Mouse (Mus musculus) forebrain, embryonic 16.5 days (tissue): ENCODE results near the gene Olfr785. TPM values are rescaled to one million over a fixed set of nuclear protein-coding genes. Genes with fewer than 3 reads are reported as not detected.
"Not testable (repeated sequence)": the region's sequence is repeated elsewhere in the genome, so short reads cannot be mapped to it uniquely, and the experiment has no call there.

ENCODE experiments used
- ATAC-seq: fragments of 200-750 bp; cut with Nextera tagmentation; 2 replicates; pipeline ENCODE4 v1.8.0; 2017; ENCODE audit warnings: mild to moderate bottlenecking, moderate library complexity
- H3K27ac ChIP-seq: fragments of 300-500 bp; sonication (generic); 2 replicates; pipeline ENCODE4 v1.5.1; 2014; ENCODE audit warnings: low read length, control low read depth
- H3K27me3 ChIP-seq: fragments of 300-500 bp; sonication (generic); replicated peaks from 2 replicates; pipeline ENCODE4 v1.6.1; 2014; ENCODE audit warnings: low read length; ENCODE audit not compliant: control insufficient read depth, insufficient read depth
- H3K36me3 ChIP-seq: fragments of 300-500 bp; sonication (generic); 2 replicates; pipeline ENCODE4 v1.6.1; 2014; ENCODE audit not compliant: control insufficient read depth, insufficient read depth
- H3K4me1 ChIP-seq: fragments of 300-500 bp; sonication (generic); replicated peaks from 2 replicates; pipeline ENCODE4 v1.6.1; 2014; ENCODE audit warnings: low read length; ENCODE audit not compliant: control insufficient read depth, insufficient read depth
- H3K4me2 ChIP-seq: fragments of 300-500 bp; sonication (generic); 2 replicates; pipeline ENCODE4 v1.6.1; 2014; ENCODE audit warnings: mild to moderate bottlenecking, low read length, control low read depth
- H3K4me3 ChIP-seq: fragments of 300-500 bp; sonication (generic); replicated peaks from 2 replicates; pipeline ENCODE4 v1.5.1; 2014; ENCODE audit warnings: mild to moderate bottlenecking, low read length, control low read depth
- H3K9ac ChIP-seq: fragments of 300-500 bp; sonication (generic); replicated peaks from 2 replicates; pipeline ENCODE4 v1.6.1; 2014; ENCODE audit warnings: low read depth, low read length, control low read depth
- H3K9me3 ChIP-seq: fragments of 300-500 bp; sonication (generic); 2 replicates; pipeline ENCODE4 v1.6.1; 2016; ENCODE audit warnings: low read length; ENCODE audit not compliant: control insufficient read depth
- WGBS: fragments of 180-500 bp; shearing (Covaris S2); extraction: QIAGEN DNeasy Blood & Tissue Kit; methylation state at CpG from one replicate; pipeline ENCODE4 v1.1.7; 2014; 5-methylcytosine and 5-hydroxymethylcytosine counted together
- polyA plus RNA-seq: library from polyadenylated mRNA; unstranded; fragments of >200 nt; fragmentation: Nextera tagmentation; extraction: Ambion mirVana; gene quantifications from 2 replicates; pipeline ENCODE4 v1.2.1, GENCODE M21; 2015

The Olfr785 gene
- polyA plus RNA-seq, result not detected in 2 replicates

DNA sequence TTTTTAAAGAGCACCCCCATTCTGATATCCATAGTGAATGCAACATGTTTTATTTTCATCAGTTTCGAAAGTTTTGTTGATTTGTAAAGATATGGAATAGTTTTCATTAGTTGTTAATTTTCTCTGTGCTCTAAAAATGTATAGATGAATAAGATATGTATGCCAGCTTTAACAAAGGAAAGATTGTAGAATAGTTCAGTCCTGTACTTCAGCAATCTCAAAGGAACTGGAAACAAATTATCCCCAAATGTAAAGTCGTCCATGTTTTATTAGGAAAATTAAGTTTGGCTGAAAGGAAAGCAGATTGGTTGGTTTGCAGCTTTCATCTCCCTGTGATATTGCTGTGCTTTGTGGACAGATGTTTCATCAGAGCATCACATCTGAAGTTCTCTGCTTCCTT lies at the start of gene Olfr785:
Gene Olfr785, plus strand, starts transcription at position 301 of the 400 bp plus-strand sequence.
- Histone ChIP-seq H3K4me3 (no peak within 1 kb of the TSS), H3K27ac (no peak within 1 kb of the TSS), H3K4me1 (no peaks in the 10 kb centered on the region), H3K9ac (no peak within 1 kb of the TSS), H3K27me3 (no peaks in the 10 kb centered on the region), H3K4me2 (no peak within 1 kb of the TSS), H3K9me3 (no peaks in the 10 kb centered on the region), H3K36me3 (no peaks in the 10 kb centered on the region)
- 77% methylated on average over 2 of the region's 2 CpGs for WGBS
- ATAC-seq, result no peak

DNA sequence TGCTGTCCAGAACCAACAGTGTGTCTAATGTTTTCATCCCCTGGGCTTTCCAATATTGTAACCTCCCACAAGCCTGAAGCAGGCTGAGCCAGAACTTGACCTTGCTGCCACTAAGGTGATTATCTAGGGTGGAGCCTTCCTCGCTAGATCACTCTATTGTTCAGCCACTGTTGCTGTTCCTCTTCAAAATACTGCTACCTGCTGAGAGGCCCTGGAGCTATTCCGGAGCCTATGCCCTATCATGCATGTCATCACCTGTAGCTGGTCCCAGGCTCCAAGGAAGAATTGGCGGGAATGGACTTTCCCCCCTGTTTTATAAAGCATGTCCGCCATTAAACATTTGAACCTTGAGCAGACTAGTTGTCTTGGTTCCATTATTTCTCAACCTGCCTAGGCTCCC lies 48.7 kb upstream of the Olfr785 start:
- H3K4me3 ChIP-seq, H3K4me2 ChIP-seq, ATAC-seq, H3K9ac ChIP-seq, H3K4me1 ChIP-seq, H3K9me3 ChIP-seq, H3K27ac ChIP-seq, H3K27me3 ChIP-seq, H3K36me3 ChIP-seq: not testable (repeated sequence)
- WGBS, result 93% methylated on average over 4 of the region's 4 CpGs

- H3K4me3 ChIP-seq, result no peak overlapping the region
- H3K27ac ChIP-seq, result no peak overlapping the region
- H3K27me3 ChIP-seq, result no peaks in the 10 kb centered on the region
- H3K9ac ChIP-seq, result no peak overlapping the region
- no peak for ATAC-seq
- no peaks in the 10 kb centered on the region for H3K9me3 ChIP-seq
- WGBS, result 81% methylated on average over 5 of the region's 5 CpGs
- H3K4me2 ChIP-seq, result no peak overlapping the region
- no peaks in the 10 kb centered on the region for H3K36me3 ChIP-seq
- H3K4me1 ChIP-seq, result no peaks in the 10 kb centered on the region
These were observed 47.9 kb upstream of the Olfr785 start for GRCm38 (mm10) chr10:129357307-129357706.

GRCm38 (mm10) chr10:129374051-129374450 lies 31.2 kb upstream of the Olfr785 start:
- H3K4me1 ChIP-seq, H3K4me2 ChIP-seq, H3K4me3 ChIP-seq, H3K9me3 ChIP-seq, H3K27me3 ChIP-seq, H3K9ac ChIP-seq, H3K27ac ChIP-seq, ATAC-seq, H3K36me3 ChIP-seq: not testable (repeated sequence)
- WGBS, result 91% methylated on average over 5 of the region's 5 CpGs

DNA sequence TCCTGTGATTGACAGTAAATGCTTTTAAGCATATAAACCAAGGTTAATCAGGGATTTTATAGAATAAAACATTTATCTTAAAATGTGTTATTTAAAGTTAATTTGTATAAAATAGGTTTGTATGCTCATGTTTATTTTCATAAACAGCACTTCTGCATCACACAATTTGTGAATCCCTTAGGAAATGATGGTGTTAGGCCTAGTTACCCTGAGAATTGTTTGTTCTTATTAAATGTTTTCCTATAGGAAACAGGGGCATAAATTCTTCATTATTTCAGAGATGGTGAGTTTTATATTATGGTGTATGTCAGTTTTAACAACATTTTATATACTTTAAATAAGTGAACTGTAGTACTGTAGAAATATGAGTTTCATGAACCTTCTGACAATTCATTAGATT lies 21.4 kb upstream of the Olfr785 start, which contains the start of gene Olfr784:
Gene Olfr784, plus strand, starts transcription at position 301 of the 400 bp plus-strand sequence.
- H3K4me1 ChIP-seq, result no peaks in the 10 kb centered on the region
- H3K36me3 ChIP-seq, result no peaks in the 10 kb centered on the region
- no peak within 1 kb of the TSS for H3K4me2 ChIP-seq
- no peaks in the 10 kb centered on the region for H3K9me3 ChIP-seq
- no peak within 1 kb of the TSS for H3K9ac ChIP-seq
- H3K4me3 ChIP-seq, result no peak within 1 kb of the TSS
- no peaks in the 10 kb centered on the region for H3K27me3 ChIP-seq
- no peak for ATAC-seq
- no peak within 1 kb of the TSS for H3K27ac ChIP-seq

DNA sequence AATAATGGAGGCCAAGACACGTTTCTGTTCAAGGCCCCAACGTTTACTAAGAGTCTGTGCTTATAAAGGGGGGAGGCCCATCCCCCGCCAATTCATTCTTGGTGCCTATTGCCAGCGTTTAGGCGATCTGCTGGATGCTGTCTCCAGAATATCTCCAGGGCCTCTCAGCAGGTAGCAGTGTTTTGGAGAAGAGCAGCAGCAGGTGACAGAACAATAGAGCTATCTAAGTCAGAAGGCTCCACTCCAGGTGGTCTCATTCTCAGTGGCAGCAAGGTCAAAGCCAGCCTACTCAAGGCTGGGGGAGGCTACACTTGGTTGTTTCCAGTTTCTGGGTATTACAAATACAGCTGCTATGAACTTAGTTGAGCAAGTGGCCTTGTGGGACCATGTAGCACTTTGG lies 4.3 kb upstream of the Olfr785 start:
- Histone ChIP-seq H3K4me2 (no peak overlapping the region), H3K4me3 (no peak overlapping the region), H3K27ac (no peak overlapping the region), H3K27me3 (no peaks in the 10 kb centered on the region), H3K9ac (no peak overlapping the region), H3K36me3 (no peaks in the 10 kb centered on the region), H3K9me3 (no peaks in the 10 kb centered on the region), H3K4me1 (no peaks in the 10 kb centered on the region)
- WGBS, result 41% methylated on average over 5 of the region's 5 CpGs
- ATAC-seq, result no peak

- H3K9me3 ChIP-seq, result no peaks in the 10 kb centered on the region
These were observed 21.8 kb downstream of the Olfr785 start, which contains the start of gene Olfr786 for GRCm38 (mm10) chr10:129427006-129427405. TSS of gene Olfr786 (plus strand) at chr10:129427306.

More at GRCm38 (mm10) chr10:129427006-129427405, 21.8 kb downstream of the Olfr785 start, which contains the start of gene Olfr786:
- no peaks in the 10 kb centered on the region for H3K27me3 ChIP-seq
- H3K9ac ChIP-seq, result no peak within 1 kb of the TSS
- no peaks in the 10 kb centered on the region for H3K4me1 ChIP-seq
- no peak within 1 kb of the TSS for H3K27ac ChIP-seq
- no peaks in the 10 kb centered on the region for H3K36me3 ChIP-seq
- no peak for ATAC-seq
- H3K4me3 ChIP-seq, result no peak within 1 kb of the TSS
- no peak within 1 kb of the TSS for H3K4me2 ChIP-seq

Other genes with a start within 250 kb of the Olfr785 start
- not detected in 2 replicates for gene Olfr771, start 240.7 kb upstream of the Olfr785 start, polyA plus RNA-seq
- gene Olfr772, start 227.5 kb upstream of the Olfr785 start, polyA plus RNA-seq, result not detected in 2 replicates
- gene Olfr773, start 218.0 kb upstream of the Olfr785 start, polyA plus RNA-seq, result not detected in 2 replicates
- gene Olfr774, start 169.2 kb upstream of the Olfr785 start, polyA plus RNA-seq, result not detected in 2 replicates
- not detected in 2 replicates for gene Olfr775, start 157.0 kb upstream of the Olfr785 start, polyA plus RNA-seq
- not detected in 2 replicates for gene Olfr776, start 146.3 kb upstream of the Olfr785 start, polyA plus RNA-seq
- 0.09 TPM in 1 of 2 replicates, not detected in the other for gene Olfr777, start 133.9 kb upstream of the Olfr785 start, polyA plus RNA-seq
- not detected in 2 replicates for gene Olfr780, start 87.3 kb upstream of the Olfr785 start, polyA plus RNA-seq
- not detected in 2 replicates for gene Olfr781, start 76.6 kb upstream of the Olfr785 start, polyA plus RNA-seq
- not detected in 2 replicates for gene Olfr782, start 56.6 kb upstream of the Olfr785 start, polyA plus RNA-seq
- 0.07 and 0.15 TPM in 2 replicates for gene Olfr784, start 21.3 kb upstream of the Olfr785 start, polyA plus RNA-seq
- not detected in 2 replicates for gene Olfr786, start 21.9 kb downstream of the Olfr785 start, polyA plus RNA-seq
- gene Olfr787, start 56.4 kb downstream of the Olfr785 start, polyA plus RNA-seq, result not detected in 2 replicates
- not detected in 2 replicates for gene Olfr788, start 65.6 kb downstream of the Olfr785 start, polyA plus RNA-seq
- gene Olfr789, start 79.3 kb downstream of the Olfr785 start, polyA plus RNA-seq, result not detected in 2 replicates
- gene Olfr790, start 93.1 kb downstream of the Olfr785 start, polyA plus RNA-seq, result not detected in 2 replicates
- not detected in 2 replicates for gene Olfr791, start 116.4 kb downstream of the Olfr785 start, polyA plus RNA-seq
- gene Olfr792, start 133.7 kb downstream of the Olfr785 start, polyA plus RNA-seq, result not detected in 2 replicates
- not detected in 2 replicates for gene Olfr794, start 162.2 kb downstream of the Olfr785 start, polyA plus RNA-seq
- not detected in 2 replicates for gene Olfr796, start 207.1 kb downstream of the Olfr785 start, polyA plus RNA-seq
- gene Olfr798, start 222.5 kb downstream of the Olfr785 start, polyA plus RNA-seq, result not detected in 2 replicates
- gene Olfr799, start 232.1 kb downstream of the Olfr785 start, polyA plus RNA-seq, result not detected in 2 replicates